Mouse (Mus musculus) layer of hippocampus, adult 9-11 months (tissue): ENCODE data around the gene Cdk7.
"Not testable (repeated sequence)": the region's sequence is repeated elsewhere in the genome, so short reads cannot be mapped to it uniquely, and the experiment has no call there.

ENCODE experiments used
- DNase-seq: peaks from one replicate; pipeline ENCODE4 v3.0.0; 2022

Cdk7 gene

DNA sequence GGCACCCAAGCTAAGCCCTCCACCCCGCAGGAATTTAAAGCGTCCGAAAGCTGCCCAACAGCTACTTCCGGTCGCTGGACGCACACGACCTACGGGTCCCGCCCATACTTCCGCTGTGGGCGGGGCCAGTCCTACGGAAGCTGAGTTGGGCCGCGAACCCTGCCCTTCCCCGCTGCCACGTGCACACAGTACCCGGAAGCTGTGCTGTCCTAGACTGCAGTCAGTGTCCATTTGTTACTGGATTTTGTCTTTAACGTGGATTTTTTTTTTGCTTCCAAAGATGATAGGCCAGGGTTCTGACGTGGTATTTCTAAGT lies at the start of gene Cdk7:
Cdk7 (minus strand) TSS at position 79 of the 316 bp plus-strand sequence.
- DNase-seq, result peak; percentile 93

DNA sequence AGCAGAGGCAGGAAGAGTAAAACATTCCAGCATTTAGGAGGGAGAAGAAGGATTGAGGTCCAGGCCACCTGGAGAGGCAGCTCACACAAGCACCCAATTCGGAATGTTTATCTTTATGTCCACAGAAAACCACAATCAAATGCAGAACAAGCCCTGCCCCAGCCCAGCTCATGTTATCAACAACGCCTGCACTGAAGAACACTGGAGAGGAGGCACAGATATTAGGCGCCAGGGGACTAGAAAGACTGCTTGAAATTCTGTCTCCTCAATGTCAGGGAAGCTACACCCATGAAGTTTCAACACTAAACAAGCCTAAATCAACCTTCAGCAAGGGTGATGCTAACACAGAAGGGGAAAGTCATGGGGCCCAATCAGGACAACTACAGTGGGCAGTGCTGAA lies 46.8 kb upstream of the Cdk7 start:
- DNase-seq, result no peak

DNA sequence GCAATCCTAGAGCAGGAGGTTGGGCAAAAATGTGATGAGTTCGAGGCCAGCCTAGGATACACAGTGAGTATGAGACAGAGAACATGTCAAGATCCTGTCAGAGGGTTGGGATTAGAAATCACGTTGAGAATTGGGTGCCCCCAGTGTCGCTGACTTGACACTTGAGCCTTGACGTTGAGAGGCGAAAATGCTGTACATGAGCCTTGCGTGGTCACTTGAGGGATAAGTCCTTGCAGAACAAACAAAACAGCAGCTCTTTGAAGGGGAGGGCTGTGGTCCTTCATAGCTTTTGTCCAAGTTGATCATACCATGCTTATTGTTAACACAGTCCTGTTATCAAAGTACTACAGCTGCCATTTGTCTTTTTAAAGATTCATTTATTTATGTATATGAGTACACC lies 46.0 kb upstream of the Cdk7 start:
- no peak for DNase-seq

DNA sequence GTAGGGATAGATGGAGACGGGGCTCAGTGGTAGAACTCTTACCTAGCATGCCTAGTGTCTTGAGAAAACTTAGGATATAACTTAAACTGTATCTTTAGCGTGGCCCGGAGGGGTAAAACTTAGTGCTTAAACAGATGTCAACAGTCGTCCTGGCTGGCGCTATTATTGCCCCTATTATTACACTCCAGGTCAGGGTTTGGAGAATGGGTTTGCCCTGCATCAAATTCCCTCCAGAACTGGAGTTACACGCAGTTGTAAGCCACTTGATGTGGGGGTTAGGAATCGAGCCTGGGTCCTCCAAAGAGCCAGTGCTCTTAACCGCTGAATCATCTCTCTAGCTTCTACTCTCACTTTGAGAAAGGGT lies 45.3 kb upstream of the Cdk7 start:
- DNase-seq, result no peak

DNA sequence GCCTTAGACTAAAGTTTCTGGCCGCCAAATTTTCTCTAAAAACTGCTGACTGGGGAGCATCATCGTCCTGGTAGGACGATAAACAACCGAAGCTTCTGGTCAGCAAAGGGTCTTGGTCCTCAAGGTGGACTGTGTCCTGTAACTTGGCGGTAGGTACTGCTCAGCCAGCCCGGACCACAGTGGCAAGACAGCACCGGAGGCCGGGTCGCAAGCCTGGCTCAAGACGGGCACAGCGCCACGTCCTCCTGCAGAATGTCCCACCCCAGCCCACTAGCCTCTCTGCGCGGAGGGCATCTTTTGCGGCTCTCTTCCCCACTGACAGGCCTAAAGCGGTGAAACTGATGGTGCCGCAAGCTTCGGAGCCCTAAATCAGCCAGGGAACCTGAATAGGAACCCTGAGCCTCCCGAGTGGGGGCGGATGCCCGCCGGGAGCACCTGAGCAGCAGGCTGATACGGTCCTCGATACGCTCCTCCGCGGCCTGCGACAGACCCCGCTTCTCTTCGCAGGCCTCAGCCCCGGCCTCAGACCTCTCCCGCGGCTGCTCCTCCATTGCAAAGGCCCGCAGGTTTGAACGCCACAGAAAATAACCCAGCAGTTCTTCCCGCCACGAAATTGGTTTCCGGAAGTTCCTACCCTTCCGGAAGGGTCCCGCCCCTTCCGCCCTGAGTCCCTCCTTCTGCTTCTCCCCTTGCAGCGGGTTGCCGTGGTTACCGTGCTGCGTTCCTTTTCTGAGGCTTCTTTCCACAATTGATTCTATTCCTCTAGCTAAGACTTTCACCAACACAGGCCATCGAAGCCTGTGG lies 44.7 kb upstream of the Cdk7 start, which contains the start of gene Cenph:
Cenph (minus strand) TSS at position 648 of the 804 bp plus-strand sequence.
- DNase-seq, result peak; percentile 87

DNA sequence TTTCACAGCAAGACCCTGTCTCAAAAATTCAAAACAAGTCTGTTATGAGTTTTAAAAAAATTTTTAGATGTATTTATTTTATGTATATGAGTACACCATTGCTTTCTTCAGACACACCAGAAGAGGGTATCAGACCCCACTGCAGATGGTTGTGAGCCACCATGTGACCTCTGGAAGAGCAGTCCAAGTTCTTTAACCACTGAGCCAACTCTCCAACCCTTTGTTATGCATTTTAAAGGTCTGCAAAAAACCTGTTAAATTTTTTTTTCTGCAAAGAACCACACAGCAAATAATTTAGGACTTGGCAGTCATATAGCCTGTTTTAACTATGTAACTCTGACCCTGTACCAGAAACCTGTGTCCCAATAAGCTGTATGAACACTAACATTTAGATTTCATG lies 44.0 kb upstream of the Cdk7 start:
- no peak for DNase-seq

DNA sequence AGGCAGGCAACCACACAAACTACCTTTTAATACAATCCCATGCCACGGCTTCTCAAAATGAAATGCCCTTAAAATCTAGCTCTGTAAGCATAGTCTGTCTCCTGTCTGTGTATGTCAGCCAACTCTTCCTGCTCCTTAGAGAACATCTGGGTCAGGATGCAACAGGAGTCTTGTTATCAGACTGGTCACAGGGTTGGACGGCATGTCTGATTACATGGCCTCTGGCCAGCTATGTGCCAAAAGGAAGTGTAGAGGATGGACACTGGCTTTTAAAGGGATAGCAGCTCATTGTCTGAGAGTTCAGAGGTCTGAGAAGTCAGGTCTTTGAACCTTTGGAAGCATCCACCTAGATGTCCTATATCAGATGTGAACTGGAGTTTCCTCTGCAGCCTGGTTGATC lies 24.6 kb upstream of the Cdk7 start:
- DNase-seq, result no peak

DNA sequence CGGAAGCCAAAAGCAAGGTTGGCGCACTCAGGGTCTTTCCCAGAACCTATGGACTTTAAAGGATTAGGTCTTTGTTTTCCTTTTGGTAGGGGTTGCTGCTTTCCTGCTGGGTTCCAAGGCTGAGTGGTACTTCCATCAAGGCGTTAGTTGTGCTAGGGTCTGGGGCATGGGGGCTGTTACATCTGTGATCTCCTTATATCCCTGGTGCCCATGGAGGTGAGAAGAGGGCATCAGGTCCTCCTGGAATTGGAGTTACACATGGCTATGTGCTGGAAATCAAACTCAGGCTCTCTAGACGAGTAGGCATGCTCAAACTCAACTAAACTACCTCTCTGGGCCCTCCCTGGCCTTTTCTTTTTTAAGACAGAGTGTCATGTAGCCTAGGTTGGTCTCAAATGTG lies 23.4 kb upstream of the Cdk7 start:
- no peak for DNase-seq

DNA sequence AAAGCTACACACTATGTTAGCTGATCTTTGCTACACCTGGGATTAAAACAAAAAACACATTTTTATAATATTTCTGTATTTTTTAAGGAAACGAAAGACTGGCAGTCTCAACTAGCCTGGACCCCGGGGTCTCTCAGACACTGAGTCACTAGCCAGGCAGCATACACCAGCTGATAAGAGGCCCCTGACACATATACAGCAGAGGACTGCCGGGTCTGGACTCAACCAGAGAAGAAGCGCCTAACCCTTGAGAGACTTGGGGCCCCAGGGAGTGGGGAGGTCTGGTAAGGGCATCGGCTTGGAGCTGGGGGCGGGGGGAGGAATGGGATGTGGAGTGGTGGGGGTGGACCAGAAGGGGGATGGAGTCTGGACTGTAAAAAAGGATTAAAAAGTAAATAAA lies 22.3 kb upstream of the Cdk7 start:
- no peak for DNase-seq

DNA sequence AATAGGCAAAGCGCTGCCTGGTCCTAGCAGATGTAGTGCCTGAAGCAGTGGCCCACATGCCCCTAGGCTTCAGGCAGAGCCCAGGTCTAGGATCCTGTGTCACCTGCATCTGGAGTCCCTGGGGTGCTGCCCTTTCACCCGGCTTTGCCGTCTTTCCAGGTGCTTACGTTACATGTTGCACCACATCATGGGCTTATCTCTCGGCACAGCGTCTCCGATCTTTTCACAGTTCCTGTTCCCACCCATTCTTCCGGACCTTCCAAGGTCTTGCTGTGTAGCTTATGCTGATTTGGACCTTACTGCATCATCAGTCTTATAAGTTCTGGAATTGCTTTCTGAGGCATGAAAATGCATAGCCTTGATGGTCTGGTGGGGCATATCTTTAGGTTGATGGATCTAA lies 21.8 kb upstream of the Cdk7 start:
- DNase-seq, result no peak

DNA sequence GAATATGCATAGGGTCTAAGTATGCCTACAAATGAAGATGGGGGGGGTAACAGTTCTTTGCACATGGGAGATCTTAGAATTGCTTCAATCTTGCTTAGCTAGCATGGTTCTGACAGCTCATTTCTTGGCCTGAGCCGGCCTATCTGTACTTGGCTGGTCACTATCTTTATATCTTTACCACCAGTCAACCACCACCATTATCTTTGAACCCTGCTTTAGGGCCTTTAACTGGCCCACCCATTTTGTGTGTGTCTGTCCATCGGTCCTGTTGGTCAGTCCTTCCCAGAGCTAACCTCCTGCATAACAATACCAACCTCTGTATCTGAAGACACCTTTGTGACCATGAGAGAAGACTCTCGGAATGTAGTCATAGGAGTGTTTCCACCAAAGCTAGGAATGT lies 20.7 kb upstream of the Cdk7 start:
- no peak for DNase-seq

DNA sequence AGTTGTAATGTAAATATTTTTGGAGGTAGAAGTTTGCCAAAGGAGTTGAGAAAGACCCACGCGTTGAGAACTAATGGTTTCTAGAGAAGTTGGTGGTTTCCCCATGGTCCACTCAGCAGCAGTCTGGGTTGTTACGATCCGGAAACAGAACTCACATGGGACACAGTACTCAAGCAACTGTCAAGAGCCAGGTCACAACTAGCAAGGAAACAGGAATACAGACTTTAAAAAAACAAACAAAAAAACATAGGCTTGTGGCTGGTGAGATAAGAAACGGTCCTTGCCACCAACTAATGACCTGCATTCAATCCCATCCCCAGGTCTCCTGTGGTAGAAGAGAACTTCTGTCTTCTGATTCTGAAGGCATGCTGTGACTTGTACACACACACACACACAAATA lies 20.1 kb upstream of the Cdk7 start:
- no peak for DNase-seq

DNA sequence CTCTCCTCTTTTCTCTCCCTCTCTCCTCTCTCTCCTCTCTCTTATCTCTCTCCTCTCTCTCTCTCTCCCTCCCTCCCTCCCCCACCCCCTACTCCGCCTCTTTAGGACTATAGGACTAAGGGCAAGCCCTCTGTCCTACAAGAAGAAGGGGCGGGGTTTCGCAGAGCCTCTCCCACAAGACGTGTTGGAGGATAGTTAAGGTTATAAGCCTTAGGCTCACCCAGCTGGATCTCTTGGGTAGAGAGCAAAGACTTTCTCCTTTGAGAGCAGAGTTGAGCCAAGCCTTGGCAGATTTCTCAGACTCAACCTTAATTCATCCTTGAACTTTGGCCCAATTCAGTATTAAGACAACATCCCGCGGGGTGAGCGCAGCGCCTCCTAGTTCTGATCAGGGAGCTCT lies 17.9 kb upstream of the Cdk7 start:
- DNase-seq, result no peak

DNA sequence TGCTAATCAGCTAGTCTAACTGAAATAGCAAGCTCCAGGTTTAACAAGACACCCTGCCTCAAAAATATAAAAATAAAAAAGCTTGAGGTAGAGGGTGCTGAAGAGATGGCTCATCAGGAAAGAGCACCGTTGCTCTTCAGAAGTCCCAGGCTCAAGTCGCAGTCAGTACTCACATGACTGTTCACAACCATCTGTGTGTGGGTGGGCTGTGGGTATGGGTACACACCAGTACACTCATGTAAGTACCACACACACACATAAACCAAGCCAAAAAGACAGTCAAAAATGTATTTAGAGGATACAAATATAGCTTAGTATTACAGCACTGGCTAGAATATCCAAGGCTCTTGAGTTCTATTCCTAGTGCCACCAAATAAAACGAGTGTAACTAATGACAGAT lies 15.4 kb upstream of the Cdk7 start:
- peak; percentile 75 for DNase-seq

DNA sequence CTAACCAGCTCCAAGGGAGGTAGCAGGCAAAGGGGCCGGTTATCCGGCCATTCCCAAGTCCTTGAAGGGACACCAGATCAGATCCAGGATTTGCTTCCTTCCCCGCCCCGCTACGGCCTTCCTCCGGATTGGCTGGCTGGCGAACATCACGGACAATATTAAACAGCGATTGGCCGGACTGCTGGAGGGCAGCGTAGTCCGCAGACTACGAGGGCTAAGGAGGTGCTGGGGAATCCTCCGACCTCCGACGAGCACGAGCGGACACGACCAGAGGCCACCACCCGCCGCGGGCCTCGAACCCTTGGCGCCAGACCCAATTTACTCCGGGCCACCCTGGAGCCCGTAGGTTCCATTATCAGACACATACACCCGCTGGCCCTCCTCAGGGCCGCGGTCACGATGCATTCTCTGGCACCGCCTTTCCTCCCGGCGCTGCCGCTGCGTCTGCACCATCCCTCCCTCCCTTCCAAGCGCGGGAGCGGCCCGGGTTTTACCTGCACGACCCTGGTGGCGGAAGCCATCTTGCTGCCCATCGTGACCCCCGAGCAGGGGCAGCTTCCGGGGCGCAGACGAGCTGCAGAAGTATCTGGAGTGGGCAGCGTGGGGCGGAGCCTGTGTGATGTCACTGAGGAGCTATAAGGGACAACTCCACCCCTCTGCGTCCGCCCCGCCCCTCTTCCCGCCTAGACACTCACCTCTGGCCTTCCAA lies 13.5 kb upstream of the Cdk7 start, which contains the start of gene Mrps36:
Mrps36 (minus strand) TSS at position 624 of the 709 bp plus-strand sequence.
- DNase-seq, result peak; percentile 96

DNA sequence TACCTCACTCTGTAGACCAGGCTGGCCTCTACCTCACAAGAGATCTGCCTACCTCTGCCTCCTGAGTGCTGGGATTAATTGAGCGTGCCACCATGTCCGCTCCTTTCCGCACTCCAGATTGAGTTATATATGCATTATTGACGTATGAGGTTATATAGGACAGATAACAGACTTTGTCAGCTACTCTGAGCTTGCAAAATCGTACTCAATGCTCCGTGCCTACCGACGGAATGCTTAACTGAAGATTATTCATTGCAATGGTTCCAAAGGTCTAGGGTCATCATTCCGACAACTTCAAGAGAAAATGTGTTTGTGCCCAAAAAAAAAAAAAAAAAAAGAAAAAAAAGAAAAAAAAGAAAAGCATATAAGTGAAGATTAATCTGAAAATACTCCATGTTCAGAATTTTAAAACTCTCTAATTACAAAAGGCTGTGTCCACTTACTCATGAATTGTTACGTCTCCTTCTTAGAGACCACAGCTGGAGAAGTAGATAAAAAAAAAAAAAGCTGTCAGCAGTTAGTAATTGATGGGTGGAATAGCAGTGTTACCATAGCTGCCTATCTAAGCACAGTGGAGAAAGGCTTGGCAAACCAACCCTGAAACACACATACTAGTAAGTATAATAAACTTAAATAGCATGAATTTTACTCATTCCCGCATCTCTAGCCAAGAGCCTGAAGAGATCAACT lies 12.8 kb upstream of the Cdk7 start:
- DNase-seq, result no peak

DNA sequence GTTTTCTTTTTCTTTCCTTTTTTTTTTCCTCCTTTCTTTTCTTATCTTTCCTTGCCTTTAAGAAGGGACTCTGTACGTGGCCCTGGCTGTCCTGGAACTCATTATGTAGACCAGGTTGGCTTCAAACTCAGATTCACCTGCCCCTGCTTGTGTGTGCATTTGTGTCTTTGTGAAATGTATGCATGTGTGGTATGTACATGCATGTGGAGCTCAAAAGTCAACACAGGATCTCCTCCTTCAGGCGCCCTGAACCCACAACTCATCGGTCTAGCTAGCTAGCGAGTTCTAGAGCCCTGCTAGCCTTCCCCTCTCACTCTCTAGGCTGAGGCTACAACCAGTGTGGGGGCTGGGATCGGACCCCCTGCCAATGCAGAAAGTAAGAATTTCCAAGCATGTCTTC lies 12.1 kb upstream of the Cdk7 start:
- no peak for DNase-seq

DNA sequence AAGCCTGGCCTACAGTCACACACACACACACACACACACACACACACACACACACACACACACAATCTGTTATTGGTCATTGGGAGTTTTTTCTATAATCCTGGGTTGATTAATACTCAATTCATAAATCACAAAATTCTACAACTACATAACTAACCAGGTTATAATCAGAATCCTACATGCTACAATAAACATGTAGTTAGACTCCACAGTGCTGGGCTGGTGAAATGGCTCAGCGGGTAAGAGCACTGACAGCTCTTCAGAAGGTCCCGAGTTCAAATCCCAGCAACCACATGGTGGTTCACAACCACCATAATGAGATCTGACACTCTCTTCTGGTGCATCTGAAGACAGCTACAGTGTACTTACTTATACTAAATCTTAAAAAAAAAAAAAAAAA lies 2.0 kb upstream of the Cdk7 start:
- no peak for DNase-seq

DNA sequence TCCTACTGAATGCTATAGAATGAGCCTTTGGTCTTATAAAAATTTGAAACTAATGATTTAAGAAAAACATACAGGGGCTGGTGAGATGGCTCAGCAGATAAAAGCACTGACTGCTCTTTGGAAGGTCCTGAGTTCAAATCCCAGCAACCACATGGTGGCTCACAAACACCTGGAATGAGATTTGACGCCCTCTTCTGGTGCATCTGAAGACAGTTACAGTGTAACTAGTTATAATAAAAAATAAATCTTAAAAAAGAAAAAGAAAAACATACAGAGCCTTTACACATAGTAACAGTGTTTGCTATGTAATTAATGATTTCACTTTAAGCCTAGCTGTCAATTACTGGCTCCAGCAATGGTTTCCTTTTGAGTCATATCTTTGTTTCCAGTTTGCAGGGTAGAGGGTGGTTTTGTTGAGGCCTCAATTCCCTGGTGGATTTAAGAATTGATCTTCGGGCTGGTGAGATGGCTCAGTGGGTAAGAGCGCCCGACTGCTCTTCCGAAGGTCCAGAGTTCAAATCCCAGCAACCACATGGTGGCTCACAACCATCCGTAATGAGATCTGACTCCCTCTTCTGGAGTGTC lies 815 bp upstream of the Cdk7 start:
- not testable (repeated sequence) for DNase-seq

DNA sequence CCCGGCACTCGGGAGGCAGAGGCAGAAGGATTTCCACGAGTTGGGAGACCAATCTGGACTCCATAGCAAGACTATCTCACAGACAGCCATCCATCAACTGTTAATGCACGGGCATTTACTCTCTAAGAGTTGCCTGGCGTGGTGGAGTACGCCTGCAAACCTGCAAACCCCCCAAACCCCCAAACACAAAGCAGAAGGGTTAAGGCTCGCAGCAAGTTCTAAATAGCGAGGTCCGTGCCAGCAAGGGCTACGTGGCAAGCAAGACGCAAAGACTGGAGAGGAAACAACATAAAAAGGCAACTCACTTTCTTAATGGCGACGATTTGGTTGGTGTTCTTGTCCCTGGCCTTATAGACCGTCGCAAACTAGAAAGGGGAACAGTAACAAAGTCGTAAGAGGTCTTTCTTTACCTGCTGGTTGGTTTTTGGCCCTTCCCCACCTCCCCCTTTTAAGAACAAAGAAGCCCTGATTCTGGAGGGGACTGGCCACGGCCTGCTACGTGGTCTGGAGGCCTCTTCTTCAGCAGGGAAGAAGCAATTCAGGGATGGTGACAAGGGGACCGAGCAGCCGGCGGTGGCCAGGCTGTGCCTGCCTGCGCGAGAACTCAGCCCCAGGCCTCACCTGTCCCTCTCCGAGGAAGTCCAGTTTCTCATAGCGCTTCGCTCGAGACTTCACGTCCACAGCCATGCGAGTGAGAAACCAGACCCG lies 432 bp downstream of the Cdk7 start:
- DNase-seq, result no peak

DNA sequence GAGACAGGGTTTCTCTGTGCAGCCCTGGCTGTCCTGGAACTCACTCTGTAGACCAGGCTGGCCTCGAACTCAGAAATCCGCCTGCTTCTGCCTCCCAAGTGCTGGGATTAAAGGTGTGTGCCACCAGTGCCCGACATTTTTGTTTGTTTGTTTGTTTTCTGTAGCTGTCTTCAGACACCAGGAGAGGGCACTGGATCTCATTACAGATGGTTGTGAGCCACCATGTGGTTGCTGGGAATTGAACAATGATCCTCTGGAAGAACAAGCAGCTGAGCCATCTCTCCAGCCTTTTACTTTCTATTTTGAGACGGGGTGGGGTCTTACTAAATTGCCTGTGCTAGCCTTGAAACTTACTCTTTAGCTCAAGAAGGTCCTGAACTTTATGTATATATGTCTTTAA lies 2.2 kb downstream of the Cdk7 start:
- not testable (repeated sequence) for DNase-seq

DNA sequence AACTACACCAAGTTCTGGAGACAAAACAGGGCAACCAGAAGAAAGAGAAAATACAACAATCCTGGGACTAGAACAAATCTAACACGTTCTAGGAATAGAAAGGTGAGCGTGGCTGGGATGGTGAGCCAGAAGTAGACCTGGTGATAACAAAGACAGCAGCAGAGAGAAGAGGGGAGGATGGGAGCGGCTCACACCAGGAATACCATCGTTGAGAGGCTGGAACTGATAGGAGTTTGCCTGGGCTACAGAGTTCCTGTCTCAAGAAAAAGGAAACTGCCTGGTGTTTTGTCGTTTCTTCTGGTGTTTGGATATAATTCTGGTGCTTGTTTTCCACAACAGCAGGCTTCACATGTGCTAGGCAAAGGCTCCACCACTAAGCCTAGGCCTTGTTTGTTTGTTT lies 2.7 kb downstream of the Cdk7 start:
- no peak for DNase-seq

DNA sequence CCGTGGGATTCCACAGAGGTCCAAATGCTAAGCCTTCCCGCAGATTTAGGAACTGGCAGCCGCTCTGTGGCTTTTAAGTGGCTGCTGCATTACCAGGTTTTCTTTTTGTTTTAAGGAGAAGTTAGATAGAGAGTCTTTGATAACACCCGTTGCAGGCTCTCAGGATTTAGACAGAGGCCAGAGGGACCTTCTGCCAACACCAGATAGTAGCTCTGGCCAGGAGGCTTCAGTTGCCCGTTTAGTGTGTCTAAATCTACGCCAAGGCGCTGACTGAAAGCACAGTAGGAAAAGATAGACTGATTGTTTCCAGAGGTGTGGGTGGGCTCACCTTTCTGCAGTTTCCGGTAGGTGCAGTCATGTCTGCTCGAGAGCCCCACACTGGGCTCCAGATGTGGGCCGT lies 5.5 kb downstream of the Cdk7 start:
- DNase-seq, result no peak
